In the genomic region with DNA sequence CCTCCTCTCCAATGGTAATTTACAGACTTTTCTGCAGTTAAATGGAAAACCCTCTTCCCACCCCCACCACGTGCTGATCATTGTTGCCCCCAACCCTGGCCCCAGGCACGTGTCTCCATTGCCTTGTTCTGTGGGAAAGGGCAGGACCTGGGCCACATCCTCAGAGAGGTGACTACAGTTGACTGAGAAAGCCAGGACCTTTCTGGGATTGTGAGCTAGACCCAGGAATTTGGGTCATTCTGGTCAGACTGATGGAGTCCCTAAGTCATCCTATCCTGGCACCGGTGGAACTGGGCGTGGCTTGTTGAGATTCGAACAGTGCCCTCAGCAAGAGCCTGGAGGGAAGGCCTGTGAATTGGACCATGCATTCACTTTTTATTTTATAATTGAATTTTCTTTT, we compare ENCODE assay signal across 8 mouse cellular contexts. TPM values are rescaled to one million over a fixed set of nuclear protein-coding genes. Genes with fewer than 3 reads are reported as not detected.
DNase-seq lines count a peak whose midpoint lies in the region; ATAC-seq lines count a peak whose summit lies in the region.

No protein-coding gene starts in this region.

- no peak for ATAC-seq in heart, embryonic 11.5 days (replicated peaks; ENCODE audit: insufficient number of reproducible peaks, low FRiP score, low TSS enrichment)
- ATAC-seq in kidney, embryonic 14.5 days (ENCODE audit: low FRiP score, low TSS enrichment) = no peak
- no peak for ATAC-seq in monocyte, adult 5-6 weeks (replicated peaks; ENCODE audit: insufficient number of reproducible peaks, low FRiP score, low TSS enrichment, poor library complexity, severe bottlenecking)

- DNase-seq in urinary bladder, postnatal 25 days (ENCODE audit: low spot score) = peak; percentile 21
- DNase-seq in urinary bladder, postnatal 4 days (ENCODE audit: low spot score in 2 of 2) = no peak
- DNase-seq in lung, postnatal 36 days = peak; percentile 62
- DNase-seq in c-Kit-positive CD71-positive TER-119-positive erythroid progenitor cells, embryonic 14.5 days (ENCODE audit: low spot score) = no peak
- no peak for DNase-seq in right cerebral cortex, postnatal 4 days

- peak overlapping the region; percentile 90 for H3K4me2 ChIP-seq in heart, embryonic 11.5 days
- peak overlapping the region; percentile 79 for H3K4me2 ChIP-seq in kidney, embryonic 14.5 days (replicated peaks; ENCODE audit: low read depth, low read length)

- H3K27ac ChIP-seq in heart, embryonic 11.5 days (ENCODE audit: low read depth, low read length) = peak overlapping the region; percentile 93
- peak overlapping the region; percentile 98 for H3K27ac ChIP-seq in kidney, embryonic 14.5 days (ENCODE audit: low read depth, low read length)

- 21% methylated on average over 5 of the region's 5 CpGs for WGBS in heart, embryonic 11.5 days (ENCODE audit: insufficient replicate concordance)
- 18% methylated on average over 5 of the region's 5 CpGs for WGBS in kidney, embryonic 14.5 days

- no peak overlapping the region for H3K4me3 ChIP-seq in heart, embryonic 11.5 days (ENCODE audit: low read depth, low read length)
- H3K4me3 ChIP-seq in kidney, embryonic 14.5 days (ENCODE audit: low read length) = peak overlapping the region; percentile 44; the same call in 1 of the 2 replicates

- no peaks in the 10 kb centered on the region for H3K9me3 ChIP-seq in heart, embryonic 11.5 days (replicated peaks; ENCODE audit: control insufficient read depth, low read length)
- no peaks in the 10 kb centered on the region for H3K9me3 ChIP-seq in kidney, embryonic 14.5 days (ENCODE audit: control insufficient read depth, low read length)

- H3K4me1 ChIP-seq in heart, embryonic 11.5 days (ENCODE audit: control insufficient read depth, insufficient read depth, low read length) = peaks cover 15% of the 10 kb centered on the region
- peaks cover 30% of the 10 kb centered on the region for H3K4me1 ChIP-seq in kidney, embryonic 14.5 days (ENCODE audit: control insufficient read depth, insufficient read depth, low read length)

- H3K36me3 ChIP-seq in heart, embryonic 11.5 days (ENCODE audit: control insufficient read depth, insufficient read depth, low read length) = no peaks in the 10 kb centered on the region
- H3K36me3 ChIP-seq in kidney, embryonic 14.5 days (ENCODE audit: control insufficient read depth, insufficient read depth, low read length) = no peaks in the 10 kb centered on the region

- no peaks in the 10 kb centered on the region for H3K27me3 ChIP-seq in heart, embryonic 11.5 days (ENCODE audit: control insufficient read depth, insufficient read depth, low read length)
- H3K27me3 ChIP-seq in kidney, embryonic 14.5 days (ENCODE audit: control insufficient read depth, insufficient read depth, low read length) = no peaks in the 10 kb centered on the region

- H3K9ac ChIP-seq in heart, embryonic 11.5 days (ENCODE audit: low read depth, low read length) = peak overlapping the region; percentile 78
- peak overlapping the region; percentile 74; the same call in 1 of the 2 replicates for H3K9ac ChIP-seq in kidney, embryonic 14.5 days (ENCODE audit: low read depth, low read length)

RNA-seq across cellular contexts. Expression of a gene that starts 4.4 kb away (rescaled TPM):
- polyA plus RNA-seq in heart, embryonic 11.5 days (2014; fragmentation: Nextera tagmentation; extraction: Ambion mirVana) = 511 and 550 TPM in 2 replicates
- polyA plus RNA-seq in kidney, embryonic 14.5 days (2014; fragmentation: Nextera tagmentation; extraction: Ambion mirVana) = 577 and 698 TPM in 2 replicates
- total RNA-seq in monocyte, adult 5-6 weeks (2017) = 239 to 512 TPM (median 247 TPM) in 3 replicates

Comparison
In these comparisons a context has a peak if more than half of its experiments do, and no peak if none do; other contexts are left out.
1. DNase-seq: peak in urinary bladder, postnatal 25 days (single experiment) and lung, postnatal 36 days (single experiment); none in urinary bladder, postnatal 4 days (0 of 2), c-Kit-positive CD71-positive TER-119-positive erythroid progenitor cells, embryonic 14.5 days (single experiment) and right cerebral cortex, postnatal 4 days (single experiment).